Mouse (Mus musculus) bone marrow macrophage, adult 2 months (primary cell): ENCODE data around the gene Crym. TPM values are rescaled to one million over a fixed set of nuclear protein-coding genes. Genes with fewer than 3 reads are reported as not detected.

Source experiments
- H3K27ac ChIP-seq: 2 replicates; pipeline ENCODE4 v1.5.1; 2012; ENCODE audit warnings: low read depth, low read length; ENCODE audit not compliant: insufficient read depth
- H3K4me1 ChIP-seq: 2 replicates; pipeline ENCODE4 v1.6.1; 2012; ENCODE audit warnings: low read length; ENCODE audit not compliant: control insufficient read depth, insufficient read depth
- H3K4me3 ChIP-seq: 2 replicates; pipeline ENCODE4 v1.5.1; 2012; ENCODE audit warnings: mild to moderate bottlenecking, low read length, moderate library complexity; ENCODE audit not compliant: insufficient read depth
- CTCF ChIP-seq: IDR thresholded peaks from 2 replicates; pipeline ENCODE4 v1.5.1; 2012; ENCODE audit warnings: low read depth, mild to moderate bottlenecking, low read length, moderate library complexity
- POLR2A ChIP-seq: IDR thresholded peaks from 2 replicates; pipeline ENCODE4 v1.6.1; 2012; ENCODE audit warnings: mild to moderate bottlenecking, low read depth, low read length, borderline replicate concordance
- polyA plus RNA-seq: library from polyadenylated mRNA; stranded (reverse); fragments of >200 nt; gene quantifications from 2 replicates; pipeline ENCODE4 v1.2.4, GENCODE M21; 2012; ENCODE audit not compliant: missing spikeins, insufficient read depth, insufficient read length

Crym gene
- polyA plus RNA-seq, result not detected in 2 replicates

GRCm38 (mm10) chr7:120201771-120202170 is at the start of gene Crym:
Gene Crym, minus strand, starts transcription at chr7:120202111.
- Histone ChIP-seq H3K27ac (no peak within 1 kb of the TSS), H3K4me3 (peak within 1 kb of the TSS; percentile 25), H3K4me1 (peaks cover 14% of the 10 kb centered on the region)
- no peak for TF ChIP-seq CTCF
- TF ChIP-seq POLR2A, result no peak

DNA sequence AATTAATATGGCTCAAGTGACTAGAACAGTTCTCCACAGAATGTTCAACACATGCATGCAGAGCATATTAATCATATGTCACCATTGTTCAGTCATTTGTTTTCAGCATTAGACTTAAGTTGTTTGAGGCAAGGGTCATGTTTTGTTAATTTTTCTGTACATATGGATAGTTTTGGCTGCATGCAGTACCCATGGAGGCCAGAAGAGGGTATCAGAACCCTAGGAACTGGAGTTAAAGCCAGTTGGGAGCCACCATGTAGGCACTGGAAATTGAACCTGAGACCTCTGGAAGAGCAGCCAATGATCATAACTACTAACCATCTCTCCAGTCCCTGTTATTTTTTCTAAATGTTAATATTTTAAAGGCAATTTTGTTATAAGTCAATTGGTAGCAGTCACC is 39.2 kb upstream of the Crym start:
- no peak for TF ChIP-seq CTCF
- TF ChIP-seq POLR2A, result no peak
- Histone ChIP-seq H3K27ac (no peak overlapping the region), H3K4me3 (no peak overlapping the region), H3K4me1 (no peaks in the 10 kb centered on the region)

GRCm38 (mm10) chr7:120228541-120228940 is 26.6 kb upstream of the Crym start:
- no peak overlapping the region for H3K27ac ChIP-seq
- TF ChIP-seq CTCF, result no peak
- TF ChIP-seq POLR2A, result no peak
- no peaks in the 10 kb centered on the region for H3K4me1 ChIP-seq
- no peak overlapping the region for H3K4me3 ChIP-seq

- Histone ChIP-seq H3K4me1 (peaks cover 14% of the 10 kb centered on the region), H3K27ac (peak overlapping the region; percentile 95), H3K4me3 (peak overlapping the region; percentile 11; the same call in 1 of the 2 replicates)
- TF ChIP-seq POLR2A (no peak), CTCF (no peak)
Observed at GRCm38 (mm10) chr7:120205989-120206388, 4.1 kb upstream of the Crym start.

- TF ChIP-seq CTCF, result peak; percentile 54
- no peak for TF ChIP-seq POLR2A
- Histone ChIP-seq H3K4me3 (no peak within 1 kb of the TSS), H3K27ac (no peak within 1 kb of the TSS), H3K4me1 (peaks cover 14% of the 10 kb centered on the region)
Observed at GRCm38 (mm10) chr7:120203789-120204188, 1.9 kb upstream of the Crym start, which contains the start of gene Abca14. Gene Abca14, plus strand, starts transcription at chr7:120203961.

GRCm38 (mm10) chr7:120201231-120201744 is 623 bp downstream of the Crym start:
- peaks cover 12% of the 10 kb centered on the region for H3K4me1 ChIP-seq
- peak overlapping the region; percentile 25 for H3K4me3 ChIP-seq
- no peak overlapping the region for H3K27ac ChIP-seq
- TF ChIP-seq POLR2A (no peak), CTCF (no peak)

DNA sequence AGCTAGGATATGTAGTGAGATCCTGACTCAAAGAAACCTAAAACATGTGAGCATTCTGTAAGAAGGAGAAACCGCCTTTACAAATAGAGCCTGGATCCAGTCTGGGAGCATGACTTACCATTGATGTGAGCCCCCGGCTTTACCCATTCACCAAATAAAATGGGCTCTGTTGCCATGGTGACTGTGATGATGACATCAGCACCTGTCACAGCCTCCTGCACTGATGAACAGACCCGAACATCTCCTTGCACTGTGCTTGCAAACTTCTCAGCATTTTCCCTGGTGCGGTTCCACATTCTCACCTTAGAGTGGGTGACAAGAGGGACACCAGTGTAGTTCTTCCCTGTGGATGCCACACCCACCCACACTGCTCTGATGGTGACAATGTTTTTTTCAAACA is 6.7 kb downstream of the Crym start:
- no peak overlapping the region for H3K27ac ChIP-seq
- H3K4me1 ChIP-seq, result no peaks in the 10 kb centered on the region
- TF ChIP-seq POLR2A, result no peak
- no peak overlapping the region for H3K4me3 ChIP-seq

DNA sequence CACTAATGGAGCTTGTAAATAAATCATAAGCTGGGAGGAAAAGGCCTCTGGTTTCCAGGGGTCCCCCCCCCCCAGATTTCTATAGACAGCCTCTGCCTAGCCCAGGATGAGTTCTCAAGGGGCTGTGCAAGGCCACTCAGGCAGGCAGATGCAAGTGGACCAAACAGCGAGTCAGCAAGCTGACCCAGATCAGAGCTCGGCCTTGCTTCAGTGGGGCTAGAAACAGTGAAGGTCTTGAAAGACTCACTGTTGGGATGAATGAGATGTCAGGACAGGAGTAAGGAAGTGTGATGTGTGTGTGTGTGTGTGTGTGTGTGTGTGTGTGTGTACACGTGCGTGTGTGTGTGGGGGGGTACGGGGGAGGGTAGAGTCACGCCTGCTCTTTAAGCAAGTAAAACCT is 9.1 kb downstream of the Crym start:
- H3K4me1 ChIP-seq, result no peaks in the 10 kb centered on the region
- TF ChIP-seq CTCF (no peak), POLR2A (no peak)

GRCm38 (mm10) chr7:120192207-120192606 is 9.7 kb downstream of the Crym start:
- no peak overlapping the region for H3K4me3 ChIP-seq
- no peaks in the 10 kb centered on the region for H3K4me1 ChIP-seq
- TF ChIP-seq CTCF (no peak), POLR2A (no peak)
- no peak overlapping the region for H3K27ac ChIP-seq

More for the DNA sequence above, 9.1 kb downstream of the Crym start:
- Histone ChIP-seq H3K4me3 (no peak overlapping the region), H3K27ac (no peak overlapping the region)

GRCm38 (mm10) chr7:120190150-120190665 is 11.7 kb downstream of the Crym start:
- no peak for TF ChIP-seq CTCF
- no peak for TF ChIP-seq POLR2A
- Histone ChIP-seq H3K4me1 (no peaks in the 10 kb centered on the region), H3K27ac (no peak overlapping the region), H3K4me3 (no peak overlapping the region)
